Mouse (Mus musculus) CH12.LX (cell line): ENCODE results near the gene Pigh. TPM values are rescaled to one million over a fixed set of nuclear protein-coding genes. Genes with fewer than 3 reads are reported as not detected.

Source experiments
- DNase-seq: peaks from one replicate; pipeline ENCODE4 v3.0.0-alpha.2; 2013; ENCODE audit errors: extremely low read depth
- H3K27ac ChIP-seq: 2 replicates; pipeline ENCODE4 v1.5.1; 2012; ENCODE audit warnings: low read depth, mild to moderate bottlenecking, control low read depth, moderate library complexity; ENCODE audit not compliant: insufficient read depth
- H3K27me3 ChIP-seq: replicated peaks from 2 replicates; pipeline ENCODE3; 2012; ENCODE audit warnings: inconsistent platforms
- H3K36me3 ChIP-seq, 2 experiments: replicated peaks in 1 of 2; 2 replicates each; pipeline versions ENCODE3 to v1.6.1; 2012; ENCODE audit warnings: inconsistent platforms in 1 of 2, low read length in 1 of 2, mild to moderate bottlenecking in 1 of 2, mixed read lengths in 1 of 2, moderate library complexity in 1 of 2; ENCODE audit not compliant: control insufficient read depth in 1 of 2, insufficient read depth in 1 of 2
- H3K4me1 ChIP-seq, 2 experiments: 2 replicates each; pipeline ENCODE4 v1.6.1; 2012; ENCODE audit warnings: inconsistent platforms in 1 of 2, moderate library complexity in 1 of 2; ENCODE audit not compliant: insufficient read depth in 2 of 2, control insufficient read depth in 1 of 2
- H3K4me2 ChIP-seq: 2 replicates; pipeline ENCODE4 v1.6.1; 2012; ENCODE audit warnings: low read depth, mild to moderate bottlenecking, control low read depth; ENCODE audit not compliant: poor library complexity, insufficient read depth, severe bottlenecking
- H3K4me3 ChIP-seq, 3 experiments: fragments of 150-350 bp in 1 of 3; sonication (generic) in 1 of 3; replicated peaks in 1 of 3; 2 replicates each; pipeline versions ENCODE3 to v1.5.1; 2011 to 2012; ENCODE audit warnings: low read depth in 2 of 3, low read length in 2 of 3, mild to moderate bottlenecking in 2 of 3, moderate library complexity in 2 of 3, control low read depth in 1 of 3, improper control_type of control experiment in 1 of 3, inconsistent platforms in 1 of 3, mixed read lengths in 1 of 3; ENCODE audit not compliant: poor library complexity in 1 of 3
- H3K79me2 ChIP-seq: replicated peaks from 2 replicates; pipeline ENCODE4 v1.6.1; 2012; ENCODE audit warnings: mild to moderate bottlenecking, moderate library complexity; ENCODE audit not compliant: control insufficient read depth, poor library complexity, insufficient read depth, severe bottlenecking; ENCODE audit errors: extremely low read depth
- H3K9ac ChIP-seq: 2 replicates; pipeline ENCODE4 v1.6.1; 2012; ENCODE audit warnings: low read depth, mild to moderate bottlenecking, control low read depth, moderate library complexity; ENCODE audit not compliant: insufficient read depth
- H3K9me3 ChIP-seq: replicated peaks from 2 replicates; pipeline ENCODE3; 2012; ENCODE audit warnings: low read length, inconsistent platforms, mixed read lengths
- CHD1 ChIP-seq: IDR thresholded peaks from 2 replicates; pipeline ENCODE4 v1.6.1; 2012; ENCODE audit warnings: low read depth, low read length, improper control_type of control experiment, inconsistent platforms
- CHD2 ChIP-seq: IDR thresholded peaks from 2 replicates; pipeline ENCODE4 v1.6.1; 2011; ENCODE audit warnings: low read length, improper control_type of control experiment
- CTCF ChIP-seq, 2 experiments: IDR thresholded peaks in 1 of 2; conservative IDR thresholded peaks in 1 of 2; 2 replicates each; pipeline ENCODE4 v1.5.1; 2011 to 2012; ENCODE audit warnings: low read depth in 2 of 2, low read length in 2 of 2, improper control_type of control experiment in 1 of 2, inconsistent platforms in 1 of 2, mild to moderate bottlenecking in 1 of 2, moderate library complexity in 1 of 2
- E2F4 ChIP-seq: IDR thresholded peaks from 2 replicates; pipeline ENCODE4 v1.6.1; 2011; ENCODE audit warnings: low read depth, low read length, improper control_type of control experiment; ENCODE audit not compliant: insufficient replicate concordance
- EP300 ChIP-seq: IDR thresholded peaks from 2 replicates; pipeline ENCODE4 v1.6.1; 2011; ENCODE audit warnings: low read length, improper control_type of control experiment
- ETS1 ChIP-seq: conservative IDR thresholded peaks from 2 replicates; pipeline ENCODE4 v1.6.1; 2012; ENCODE audit warnings: low read depth, mild to moderate bottlenecking, inconsistent platforms, low read length, improper control_type of control experiment, moderate library complexity
- GABPA ChIP-seq: IDR thresholded peaks from 2 replicates; pipeline ENCODE4 v1.6.1; 2012; ENCODE audit warnings: low read depth, low read length, improper control_type of control experiment, inconsistent platforms; ENCODE audit not compliant: insufficient replicate concordance
- IRF4 ChIP-seq: IDR thresholded peaks from 2 replicates; pipeline ENCODE4 v1.6.1; 2014; ENCODE audit warnings: low read depth, mild to moderate bottlenecking, inconsistent platforms, low read length, improper control_type of control experiment
- JUN ChIP-seq: IDR thresholded peaks from 2 replicates; pipeline ENCODE4 v1.6.1; 2011; ENCODE audit warnings: low read depth, mild to moderate bottlenecking, low read length, improper control_type of control experiment, moderate library complexity; ENCODE audit not compliant: insufficient read depth
- JUND ChIP-seq: conservative IDR thresholded peaks from 2 replicates; pipeline ENCODE4 v1.6.1; 2011; ENCODE audit warnings: low read depth, low read length, improper control_type of control experiment
- KAT2A ChIP-seq: IDR thresholded peaks from 2 replicates; pipeline ENCODE4 v1.6.1; 2012; ENCODE audit warnings: low read length, improper control_type of control experiment, inconsistent platforms; ENCODE audit not compliant: insufficient replicate concordance
- MAFK ChIP-seq: IDR thresholded peaks from 2 replicates; pipeline ENCODE4 v1.6.1; 2011; ENCODE audit warnings: low read length, improper control_type of control experiment; ENCODE audit not compliant: insufficient replicate concordance
- MAZ ChIP-seq: IDR thresholded peaks from 2 replicates; pipeline ENCODE4 v1.6.1; 2012; ENCODE audit warnings: low read depth, mild to moderate bottlenecking, inconsistent platforms, low read length, improper control_type of control experiment, moderate library complexity
- MXI1 ChIP-seq: IDR thresholded peaks from 2 replicates; pipeline ENCODE4 v1.6.1; 2011; ENCODE audit warnings: mild to moderate bottlenecking, low read depth, low read length, improper control_type of control experiment
- MYC ChIP-seq: IDR thresholded peaks from 2 replicates; pipeline ENCODE4 v1.6.1; 2011; ENCODE audit warnings: low read depth, mild to moderate bottlenecking, improper control_type of control experiment, low read length
- NRF1 ChIP-seq: IDR thresholded peaks from 2 replicates; pipeline ENCODE4 v1.6.1; 2014; ENCODE audit warnings: low read depth, mild to moderate bottlenecking, inconsistent platforms, low read length, improper control_type of control experiment, moderate library complexity
- PAX5 ChIP-seq: IDR thresholded peaks from 2 replicates; pipeline ENCODE4 v1.6.1; 2012; ENCODE audit warnings: low read length, inconsistent platforms, mixed read lengths
- POLR2AphosphoS2 ChIP-seq: IDR thresholded peaks from 2 replicates; pipeline ENCODE4 v1.6.1; 2011; ENCODE audit warnings: low read depth, low read length, improper control_type of control experiment
- RCOR1 ChIP-seq: conservative IDR thresholded peaks from 2 replicates; pipeline ENCODE4 v1.6.1; 2012; ENCODE audit warnings: low read depth, mild to moderate bottlenecking, inconsistent platforms, low read length, improper control_type of control experiment
- TCF12 ChIP-seq: IDR thresholded peaks from 2 replicates; pipeline ENCODE4 v1.6.1; 2014; ENCODE audit warnings: low read depth, mild to moderate bottlenecking, inconsistent platforms, low read length, improper control_type of control experiment
- UBTF ChIP-seq: IDR thresholded peaks from 2 replicates; pipeline ENCODE4 v1.6.1; 2012; ENCODE audit warnings: low read depth, mild to moderate bottlenecking, inconsistent platforms, low read length, improper control_type of control experiment, moderate library complexity
- USF1 ChIP-seq: IDR thresholded peaks from 2 replicates; pipeline ENCODE4 v1.6.1; 2014; ENCODE audit warnings: low read depth, mild to moderate bottlenecking, inconsistent platforms, low read length, improper control_type of control experiment
- USF2 ChIP-seq: conservative IDR thresholded peaks from 2 replicates; pipeline ENCODE4 v1.6.1; 2011; ENCODE audit warnings: low read depth, low read length, improper control_type of control experiment
- ZC3H11A ChIP-seq: IDR thresholded peaks from 2 replicates; pipeline ENCODE4 v1.6.1; 2012; ENCODE audit warnings: low read depth, mild to moderate bottlenecking, inconsistent platforms, low read length, improper control_type of control experiment
- ZKSCAN1 ChIP-seq: IDR thresholded peaks from 2 replicates; pipeline ENCODE4 v1.6.1; 2012; ENCODE audit warnings: low read depth, inconsistent platforms, low read length, improper control_type of control experiment, borderline replicate concordance
- ZMIZ1 ChIP-seq: IDR thresholded peaks from 2 replicates; pipeline ENCODE4 v1.6.1; 2012; ENCODE audit warnings: low read depth, mild to moderate bottlenecking, inconsistent platforms, low read length, improper control_type of control experiment
- ZNF384 ChIP-seq: IDR thresholded peaks from 2 replicates; pipeline ENCODE4 v1.6.1; 2012; ENCODE audit warnings: low read depth, low read length, improper control_type of control experiment, inconsistent platforms
- dilution Hi-C: fragments of 300-500 bp; cut with MboI; formaldehyde crosslinking; loops from 2 replicates; pipeline ENCODE4 v1.14.3; 2020; ENCODE audit warnings: low sequenced_read_pairs; ENCODE audit not compliant: extremely low pct_unique_long_range_greater_than_20kb, extremely low pct_ligation_motif_present
- in situ Hi-C: fragments of 300-500 bp; cut with MboI; formaldehyde crosslinking; loops from 3 replicates; pipeline ENCODE4 v1.14.3; 2019; ENCODE audit warnings: low sequenced_read_pairs, low pct_ligation_motif_present, low pct_unique_long_range_greater_than_20kb, mixed read lengths
- polyA plus RNA-seq: library from polyadenylated mRNA; unstranded; fragments of >175 nt; gene quantifications from 2 replicates; pipeline ENCODE4 v1.2.1, GENCODE M21; 2012; ENCODE audit warnings: low read depth; ENCODE audit not compliant: insufficient read length
- total RNA-seq, 2 experiments: library from RNA; depleted of rRNA; stranded (reverse); fragments of 300-350 nt in 1 of 2; fragments of >200 nt in 1 of 2; gene quantifications; 2 replicates each; pipeline ENCODE4 v1.2.3; 2012 to 2014

The Pigh gene
- total and polyA plus RNA-seq, 3 experiments: 9.3 to 17.8 (median 12.8) TPM

- dilution Hi-C loops: no loop called here
- no peak overlapping the region for H3K4me2 ChIP-seq
- H3K4me1 ChIP-seq: peaks cover 2 to 16% of the 10 kb centered on the region in 2 experiments; a peak in 2 of 4 replicates
- no peaks in the 10 kb centered on the region for H3K36me3 ChIP-seq
- no peaks in the 10 kb centered on the region for H3K79me2 ChIP-seq
- no peak for TF ChIP-seq KAT2A
- TF ChIP-seq MAZ: no peak
- TF ChIP-seq JUND: no peak
- TF ChIP-seq JUN: no peak
- no peak for TF ChIP-seq EP300
- TF ChIP-seq ZMIZ1: no peak
- TF ChIP-seq USF1: no peak
- no peak for TF ChIP-seq USF2
- TF ChIP-seq GABPA: no peak
- TF ChIP-seq MAFK: no peak
- TF ChIP-seq RCOR1: no peak
- TF ChIP-seq CHD2: no peak
- TF ChIP-seq TCF12: no peak
- TF ChIP-seq MYC: no peak
- TF ChIP-seq CTCF (conservative IDR thresholded peaks at IDR 0.05 in 1 of 2, IDR thresholded peaks at IDR 0.05 in 1 of 2; ENCODE audit: low read depth in 2 of 2, low read length in 2 of 2): no peak
- no peak for TF ChIP-seq ZKSCAN1
- TF ChIP-seq IRF4: no peak
- DNase-seq: no peak
- H3K27me3 ChIP-seq: no peaks in the 10 kb centered on the region
- H3K9me3 ChIP-seq: no peaks in the 10 kb centered on the region
- no peak overlapping the region for H3K27ac ChIP-seq
- in situ Hi-C loops: loop anchor here (25.0 kb wide), 1 partner anchor 918 kb away; the partner anchor contains the start of gene Gm6657
- H3K9ac ChIP-seq: no peak overlapping the region
- no peak overlapping the region for H3K4me3 ChIP-seq
Measured at GRCm38 (mm10) chr12:79105312-79105711, 15.9 kb upstream of the Pigh start.

- dilution Hi-C loops: no loop called here
- H3K27ac ChIP-seq: no peak overlapping the region
- H3K4me3 ChIP-seq: no peak overlapping the region
Measured at GRCm38 (mm10) chr12:79104544-79104943, 15.1 kb upstream of the Pigh start.

More at GRCm38 (mm10) chr12:79104544-79104943, 15.1 kb upstream of the Pigh start:
- no peaks in the 10 kb centered on the region for H3K79me2 ChIP-seq
- no peaks in the 10 kb centered on the region for H3K9me3 ChIP-seq
- no peak for DNase-seq
- no peaks in the 10 kb centered on the region for H3K27me3 ChIP-seq
- no peak overlapping the region for H3K4me2 ChIP-seq
- H3K4me1 ChIP-seq: peaks cover 2 to 15% of the 10 kb centered on the region in 2 experiments; a peak in 2 of 4 replicates
- no peak overlapping the region for H3K9ac ChIP-seq
- in situ Hi-C loops: loop anchor here (25.0 kb wide), 1 partner anchor 917 kb away; the partner anchor contains the start of gene Gm6657
- H3K36me3 ChIP-seq: no peaks in the 10 kb centered on the region
- TF ChIP-seq ZMIZ1 (no peak), TCF12 (no peak), E2F4 (no peak), POLR2AphosphoS2 (no peak), EP300 (no peak), ETS1 (no peak), UBTF (no peak), CTCF (conservative IDR thresholded peaks at IDR 0.05 in 1 of 2, IDR thresholded peaks at IDR 0.05 in 1 of 2; ENCODE audit: low read depth in 2 of 2, low read length in 2 of 2) (no peak), MYC (no peak), GABPA (no peak), NRF1 (no peak), ZNF384 (no peak), PAX5 (no peak), CHD1 (no peak), KAT2A (no peak), ZC3H11A (no peak), MXI1 (no peak)
- TF ChIP-seq, all 38 proteins: peak for 0
